Mouse (Mus musculus) limb, embryonic 10.5 days (tissue): Measurements from ENCODE around the gene Ubr3. TPM values are rescaled to one million over a fixed set of nuclear protein-coding genes. Genes with fewer than 3 reads are reported as not detected.
"Not testable (repeated sequence)": the region's sequence is repeated elsewhere in the genome, so short reads cannot be mapped to it uniquely, and the experiment has no call there.

ENCODE experiments used
- DNase-seq: peaks from one replicate; pipeline ENCODE4 v3.0.0-alpha.2; 2017; ENCODE audit warnings: low spot score
- H3K27ac ChIP-seq: fragments of 300-500 bp; sonication (generic); 2 replicates; pipeline ENCODE4 v1.5.1; 2016; ENCODE audit warnings: mild to moderate bottlenecking
- H3K27me3 ChIP-seq: fragments of 300-500 bp; sonication (generic); 2 replicates; pipeline ENCODE4 v1.6.1; 2016; ENCODE audit warnings: low read depth, mild to moderate bottlenecking; ENCODE audit not compliant: poor library complexity, severe bottlenecking
- H3K36me3 ChIP-seq: fragments of 300-500 bp; sonication (generic); 2 replicates; pipeline ENCODE4 v1.6.1; 2016; ENCODE audit warnings: mild to moderate bottlenecking, moderate library complexity
- H3K4me1 ChIP-seq: fragments of 300-500 bp; sonication (generic); 2 replicates; pipeline ENCODE4 v1.6.1; 2016
- H3K4me3 ChIP-seq: fragments of 300-500 bp; sonication (generic); 2 replicates; pipeline ENCODE4 v1.5.1; 2016; ENCODE audit warnings: mild to moderate bottlenecking, moderate library complexity
- H3K9me3 ChIP-seq: fragments of 300-500 bp; sonication (generic); replicated peaks from 2 replicates; pipeline ENCODE4 v1.6.1; 2016; ENCODE audit warnings: mild to moderate bottlenecking
- WGBS: fragments of 180-500 bp; shearing (Covaris S2); methylation state at CpG from one replicate; pipeline ENCODE4 v1.1.7; 2016; 5-methylcytosine and 5-hydroxymethylcytosine counted together
- polyA plus RNA-seq: library from polyadenylated mRNA; unstranded; fragments of >200 nt; fragmentation: Nextera tagmentation; extraction: Ambion mirVana; gene quantifications from 2 replicates; pipeline ENCODE4 v1.2.1, GENCODE M21; 2016

The Ubr3 gene
- polyA plus RNA-seq, 1 experiment from 2014 or later, result 13.8 TPM

- no peak overlapping the region for H3K4me3 ChIP-seq
- H3K27me3 ChIP-seq, result no peaks in the 10 kb centered on the region
- DNase-seq, result no peak
- H3K9me3 ChIP-seq, result no peaks in the 10 kb centered on the region
- no peak overlapping the region for H3K27ac ChIP-seq
- 87% methylated on average over 4 of the region's 4 CpGs for WGBS
- H3K36me3 ChIP-seq, result peaks cover 63% of the 10 kb centered on the region
- no peaks in the 10 kb centered on the region for H3K4me1 ChIP-seq
These were observed 42.2 kb downstream of the Ubr3 start for GRCm38 (mm10) chr2:69939226-69939625.

DNA sequence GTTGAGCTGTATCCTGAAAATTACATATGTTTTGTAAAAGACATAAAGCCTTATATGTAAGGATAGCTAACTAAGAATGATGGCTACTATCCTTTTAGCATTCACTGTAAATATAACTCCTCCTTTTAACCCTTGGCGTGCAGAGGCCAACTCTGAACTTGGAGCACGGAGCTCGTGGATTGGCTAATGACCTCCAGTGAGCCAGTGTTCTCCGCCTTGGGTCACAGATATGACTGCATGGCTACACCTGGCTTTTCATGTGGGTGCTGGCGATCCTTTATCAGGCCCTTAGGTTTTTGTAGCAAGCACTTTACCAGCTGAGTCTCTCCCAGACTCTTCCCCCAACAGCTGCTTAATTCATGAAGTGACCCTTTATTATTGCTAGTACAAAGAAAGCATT is 42.6 kb downstream of the Ubr3 start:
- no peak overlapping the region for H3K27ac ChIP-seq
- 96% methylated on average over 5 of the region's 5 CpGs for WGBS
- peaks cover 59% of the 10 kb centered on the region for H3K36me3 ChIP-seq
- H3K4me3 ChIP-seq, result no peak overlapping the region
- H3K27me3 ChIP-seq, result no peaks in the 10 kb centered on the region
- DNase-seq, result no peak
- H3K4me1 ChIP-seq, result no peaks in the 10 kb centered on the region
- no peaks in the 10 kb centered on the region for H3K9me3 ChIP-seq

DNA sequence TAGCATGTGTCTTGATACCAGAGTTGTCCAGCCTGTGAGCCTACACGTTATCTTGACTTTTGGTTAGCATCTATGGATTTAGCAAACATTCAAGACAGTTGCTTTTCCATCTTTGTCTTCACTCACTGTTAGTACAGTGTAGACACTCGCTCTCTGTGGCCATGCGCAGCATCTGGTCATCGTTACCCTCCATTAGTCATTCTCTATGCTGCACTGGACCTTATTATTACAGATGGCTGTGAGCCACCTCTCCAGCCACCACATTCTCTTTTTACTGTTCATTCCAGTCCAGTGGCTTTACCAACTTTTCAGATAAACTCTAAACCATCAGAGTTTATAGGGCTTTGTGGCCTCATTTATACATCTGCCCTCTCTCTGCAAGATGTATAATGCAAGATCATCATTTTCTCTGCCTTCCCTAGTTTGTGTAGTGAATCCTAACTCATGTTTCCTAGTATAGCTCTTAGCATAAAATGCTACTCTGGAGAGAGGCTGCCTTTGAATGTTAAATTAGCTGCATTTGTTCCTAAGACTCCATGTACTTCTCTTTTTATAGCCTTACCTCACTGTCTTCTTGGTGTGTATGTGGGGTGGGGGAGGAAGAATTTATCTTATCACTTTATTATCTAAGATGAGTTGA is 44.5 kb downstream of the Ubr3 start:
- WGBS, result 85% methylated on average over 4 of the region's 4 CpGs
- Histone ChIP-seq H3K4me3 (no peak overlapping the region), H3K36me3 (peaks cover 49% of the 10 kb centered on the region), H3K4me1 (no peaks in the 10 kb centered on the region), H3K9me3 (no peaks in the 10 kb centered on the region), H3K27me3 (no peaks in the 10 kb centered on the region), H3K27ac (no peak overlapping the region)
- no peak for DNase-seq

GRCm38 (mm10) chr2:69952849-69953248 is 55.8 kb downstream of the Ubr3 start:
- H3K4me1 ChIP-seq, result peaks cover 5% of the 10 kb centered on the region; the same call in 1 of the 2 replicates
- peaks cover 70% of the 10 kb centered on the region for H3K36me3 ChIP-seq
- H3K27ac ChIP-seq, result no peak overlapping the region
- WGBS, result 58% methylated on average over 8 of the region's 8 CpGs
- DNase-seq, result no peak
- no peak overlapping the region for H3K4me3 ChIP-seq
- no peaks in the 10 kb centered on the region for H3K9me3 ChIP-seq
- no peaks in the 10 kb centered on the region for H3K27me3 ChIP-seq

- H3K27me3 ChIP-seq, result no peaks in the 10 kb centered on the region
- peaks cover 58% of the 10 kb centered on the region for H3K36me3 ChIP-seq
- 67% methylated on average over 2 of the region's 2 CpGs for WGBS
- no peak for DNase-seq
- H3K4me3 ChIP-seq, result no peak overlapping the region
- peaks cover 5% of the 10 kb centered on the region; the same call in 1 of the 2 replicates for H3K4me1 ChIP-seq
- no peaks in the 10 kb centered on the region for H3K9me3 ChIP-seq
- H3K27ac ChIP-seq, result no peak overlapping the region
These were observed 58.6 kb downstream of the Ubr3 start for GRCm38 (mm10) chr2:69955635-69956034.

DNA sequence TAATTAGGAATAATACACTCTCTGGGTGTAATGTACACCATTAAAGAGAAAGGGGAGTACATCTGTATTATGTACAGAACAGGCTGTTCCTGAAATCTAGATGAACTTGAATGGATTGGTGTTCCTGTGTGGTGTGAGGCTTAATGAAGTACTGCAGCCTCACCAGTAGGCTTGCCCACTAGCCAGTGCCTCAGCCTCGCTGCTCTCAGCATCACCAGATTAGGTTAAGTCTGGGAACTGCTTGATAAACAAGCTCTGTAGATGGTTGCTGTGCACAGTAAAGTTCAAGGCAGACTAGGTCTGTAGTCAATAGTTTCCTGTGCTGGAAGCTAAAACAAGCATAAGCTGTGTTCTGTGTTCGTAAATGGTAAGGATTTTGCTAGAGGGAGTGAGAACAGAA is 60.6 kb downstream of the Ubr3 start:
- Histone ChIP-seq H3K4me3 (no peak overlapping the region), H3K4me1 (peaks cover 5% of the 10 kb centered on the region; the same call in 1 of the 2 replicates), H3K9me3 (no peaks in the 10 kb centered on the region), H3K27ac (no peak overlapping the region), H3K27me3 (no peaks in the 10 kb centered on the region), H3K36me3 (peaks cover 70% of the 10 kb centered on the region)
- no peak for DNase-seq
- 89% methylated on average over 2 of the region's 2 CpGs for WGBS

- DNase-seq, result no peak
- Histone ChIP-seq H3K27me3 (no peaks in the 10 kb centered on the region), H3K4me1 (no peaks in the 10 kb centered on the region), H3K36me3 (peaks cover 64% of the 10 kb centered on the region), H3K9me3 (no peaks in the 10 kb centered on the region), H3K27ac (no peak overlapping the region), H3K4me3 (no peak overlapping the region)
- 94% methylated on average over 2 of the region's 2 CpGs for WGBS
These were observed 77.8 kb downstream of the Ubr3 start for GRCm38 (mm10) chr2:69974896-69975295.

DNA sequence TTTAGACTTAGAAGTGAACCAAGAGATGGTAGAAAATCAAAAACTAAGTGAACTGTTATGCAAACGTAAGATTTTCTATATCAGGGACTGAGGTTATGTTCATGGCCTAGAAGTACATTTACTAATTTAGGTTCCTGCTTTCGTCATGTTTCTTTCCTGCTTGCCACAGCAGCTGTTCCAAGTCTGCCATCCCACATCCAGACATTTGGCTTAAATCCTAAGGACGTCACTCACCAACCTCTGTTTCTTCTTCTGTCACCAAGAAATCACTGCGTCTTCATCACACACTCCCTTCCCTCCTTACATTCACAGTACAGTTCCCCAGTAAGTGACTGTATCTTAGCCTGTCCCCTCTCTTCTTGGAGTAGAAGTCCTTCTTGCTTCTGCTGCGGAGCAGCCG is 92.2 kb downstream of the Ubr3 start:
- H3K4me3 ChIP-seq, result no peak overlapping the region
- H3K27me3 ChIP-seq, result no peaks in the 10 kb centered on the region
- H3K36me3 ChIP-seq, result peaks cover 64% of the 10 kb centered on the region
- H3K9me3 ChIP-seq, result no peaks in the 10 kb centered on the region
- no peak for DNase-seq
- H3K27ac ChIP-seq, result no peak overlapping the region
- WGBS, result 97% methylated on average over 6 of the region's 6 CpGs
- no peaks in the 10 kb centered on the region; the same call in 1 of the 2 replicates for H3K4me1 ChIP-seq

- H3K36me3 ChIP-seq, result peaks cover 64% of the 10 kb centered on the region
These were observed 93.6 kb downstream of the Ubr3 start for GRCm38 (mm10) chr2:69990647-69991046.

DNA sequence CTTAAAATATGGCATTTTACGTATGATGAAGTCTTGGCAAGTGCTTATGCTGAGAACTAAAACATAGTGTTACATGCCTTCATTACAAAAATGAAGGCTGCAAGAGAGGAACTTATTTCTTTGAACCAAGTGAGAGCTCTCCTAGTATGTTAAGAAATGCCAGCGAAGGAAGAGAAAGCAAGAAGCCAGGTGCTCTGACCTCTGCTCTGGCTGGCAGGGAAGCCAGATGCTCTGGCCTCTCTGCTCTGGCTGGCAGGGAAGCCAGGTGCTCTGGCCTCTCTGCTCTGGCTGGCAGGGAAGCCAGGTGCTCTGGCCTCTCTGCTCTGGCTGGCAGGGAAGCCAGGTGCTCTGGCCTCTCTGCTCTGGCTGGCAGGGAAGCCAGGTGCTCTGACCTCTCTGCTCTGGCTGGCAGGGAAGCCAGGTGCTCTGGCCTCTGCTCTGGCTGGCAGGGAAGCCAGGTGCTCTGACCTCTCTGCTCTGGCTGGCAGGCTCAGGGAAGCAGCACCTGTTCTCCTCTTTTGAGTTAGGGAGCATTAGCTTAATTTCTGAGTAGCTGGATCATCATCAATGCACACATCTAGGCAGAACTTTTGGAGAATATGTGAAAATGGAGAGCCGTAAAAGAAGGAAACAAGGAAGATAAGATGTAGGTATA is 97.2 kb downstream of the Ubr3 start:
- 95% methylated on average over 3 of the region's 3 CpGs for WGBS
- peaks cover 77% of the 10 kb centered on the region for H3K36me3 ChIP-seq
- H3K4me1 ChIP-seq, H3K27ac ChIP-seq, H3K9me3 ChIP-seq, H3K4me3 ChIP-seq, DNase-seq, H3K27me3 ChIP-seq: not testable (repeated sequence)

More at GRCm38 (mm10) chr2:69990647-69991046, 93.6 kb downstream of the Ubr3 start:
- Histone ChIP-seq H3K9me3 (no peaks in the 10 kb centered on the region), H3K27ac (no peak overlapping the region), H3K4me3 (no peak overlapping the region), H3K4me1 (no peaks in the 10 kb centered on the region; the same call in 1 of the 2 replicates), H3K27me3 (no peaks in the 10 kb centered on the region)
- WGBS, result 44% methylated on average over 2 of the region's 2 CpGs
- DNase-seq, result no peak

DNA sequence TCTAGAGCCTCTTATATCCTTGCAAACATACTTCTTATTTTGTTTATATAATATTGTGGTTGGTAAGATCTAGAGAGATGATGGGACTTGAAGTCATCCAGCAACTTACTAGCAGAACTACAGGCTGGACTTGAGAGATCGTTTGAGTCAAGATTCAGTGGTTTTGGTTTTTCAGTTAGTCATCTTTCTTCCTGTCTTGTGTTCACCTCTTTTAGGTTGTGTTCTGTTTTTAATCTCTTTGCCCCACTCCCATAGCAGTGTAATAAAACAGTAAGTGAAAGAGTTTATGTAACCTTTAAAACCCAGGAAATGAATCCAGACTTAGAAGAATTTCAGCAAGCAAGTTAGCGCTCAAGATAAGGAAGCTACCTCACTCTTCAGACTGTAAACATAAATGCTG is 97.7 kb downstream of the Ubr3 start:
- no peak overlapping the region for H3K4me3 ChIP-seq
- H3K4me1 ChIP-seq, result no peaks in the 10 kb centered on the region; the same call in 1 of the 2 replicates
- DNase-seq, result no peak
- H3K36me3 ChIP-seq, result peaks cover 71% of the 10 kb centered on the region
- H3K9me3 ChIP-seq, result no peaks in the 10 kb centered on the region
- 92% methylated on average over 2 of the region's 2 CpGs for WGBS
- no peaks in the 10 kb centered on the region for H3K27me3 ChIP-seq
- H3K27ac ChIP-seq, result no peak overlapping the region

DNA sequence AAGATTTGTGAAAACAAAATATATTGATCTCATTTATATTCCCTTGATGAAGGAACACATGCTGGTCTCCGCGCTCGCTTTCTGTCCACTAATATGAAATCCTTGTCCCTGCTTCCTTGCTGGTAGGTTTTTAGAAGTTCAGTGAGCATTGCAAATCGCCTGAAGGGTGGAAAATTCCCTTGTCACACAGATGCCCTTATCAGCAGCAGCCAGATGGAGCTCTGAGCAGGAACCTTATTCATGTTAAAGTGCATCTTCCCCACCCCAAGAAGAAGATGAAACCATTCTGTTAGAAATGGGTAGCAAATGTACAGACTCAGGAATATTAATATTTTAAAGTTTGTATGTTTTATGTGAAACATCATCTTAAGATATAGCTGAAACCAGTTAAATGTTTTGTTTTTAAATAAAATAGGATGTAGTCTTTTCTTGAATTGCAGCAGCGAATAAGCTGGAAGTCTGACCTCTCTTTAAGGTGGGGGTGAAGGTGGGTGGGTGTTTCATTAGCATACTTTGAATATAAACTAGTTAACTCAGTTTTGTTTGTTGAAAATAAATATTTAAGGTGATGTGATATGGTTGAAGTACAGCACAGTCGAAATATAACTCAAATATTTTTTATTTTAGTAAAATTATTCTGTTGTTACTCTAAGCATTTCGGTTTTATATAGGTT is 102.2 kb downstream of the Ubr3 start:
- Histone ChIP-seq H3K36me3 (peaks cover 66% of the 10 kb centered on the region), H3K9me3 (no peaks in the 10 kb centered on the region), H3K4me1 (no peaks in the 10 kb centered on the region; the same call in 1 of the 2 replicates), H3K27ac (no peak overlapping the region), H3K27me3 (no peaks in the 10 kb centered on the region), H3K4me3 (no peak overlapping the region)
- no peak for DNase-seq
- 90% methylated on average over 7 of the region's 7 CpGs for WGBS

DNA sequence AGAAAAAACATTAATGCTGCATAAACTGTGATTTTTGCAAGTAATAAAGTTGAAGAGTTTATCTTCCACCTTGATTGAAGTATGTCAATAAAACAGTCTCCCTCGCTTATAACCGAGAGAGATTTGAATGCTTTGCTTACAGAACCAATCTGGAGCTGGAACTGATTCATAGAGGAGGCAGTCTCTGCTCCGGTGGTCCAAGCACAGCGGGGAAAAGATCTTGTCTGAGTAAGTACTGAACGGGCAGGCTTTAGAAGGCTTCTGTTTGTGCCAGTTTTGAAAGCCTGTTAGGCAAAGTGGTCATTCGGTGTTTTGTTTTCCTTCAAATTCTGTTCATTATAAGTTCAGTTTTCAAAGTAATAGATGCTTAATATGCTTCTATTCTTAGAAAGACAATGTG is 103.3 kb downstream of the Ubr3 start:
- H3K4me1 ChIP-seq, result no peaks in the 10 kb centered on the region
- H3K4me3 ChIP-seq, result no peak overlapping the region
- no peak for DNase-seq
- H3K36me3 ChIP-seq, result peaks cover 65% of the 10 kb centered on the region
- no peaks in the 10 kb centered on the region for H3K9me3 ChIP-seq
- 95% methylated on average over 6 of the region's 6 CpGs for WGBS
- H3K27ac ChIP-seq, result no peak overlapping the region
- H3K27me3 ChIP-seq, result no peaks in the 10 kb centered on the region
